Mouse (Mus musculus) frontal cortex, postnatal 25 days (tissue): ENCODE data around the gene Klc1.

Source experiments
- DNase-seq, 2 experiments: peaks; one replicate each; pipeline ENCODE4 v3.0.0; 2022; ENCODE audit warnings: low spot score in 2 of 2

Gene Klc1

DNA sequence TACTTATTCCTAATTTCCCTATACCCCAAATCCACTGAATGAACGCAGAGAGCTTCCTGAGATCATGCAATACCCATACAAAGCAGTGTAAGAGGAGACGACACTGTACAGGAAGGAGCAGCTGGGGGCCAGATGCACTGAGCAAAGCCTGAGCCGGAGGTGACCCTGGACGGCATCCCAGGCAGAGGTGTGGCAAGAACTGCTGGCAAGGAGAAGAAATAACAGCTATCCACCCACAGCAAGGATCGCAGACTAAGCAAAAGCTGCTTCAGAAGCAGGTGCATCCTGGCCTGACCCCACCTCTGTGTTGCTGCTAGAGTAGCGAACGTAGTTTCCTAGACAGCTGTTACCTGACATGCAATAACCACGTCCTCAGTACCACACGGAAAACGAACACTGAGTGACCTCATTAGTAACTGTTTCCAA, 94.4 kb downstream of the Klc1 start:
- no peak for DNase-seq

- DNase-seq, result no peak
Measured at GRCm38 (mm10) chr12:111853546-111853945, 94.9 kb downstream of the Klc1 start.

- DNase-seq, result no peak
Measured at GRCm38 (mm10) chr12:111855448-111855847, 96.8 kb downstream of the Klc1 start.
